Mouse (Mus musculus): ENCODE results near the gene Usf3.

The Usf3 gene

DNA sequence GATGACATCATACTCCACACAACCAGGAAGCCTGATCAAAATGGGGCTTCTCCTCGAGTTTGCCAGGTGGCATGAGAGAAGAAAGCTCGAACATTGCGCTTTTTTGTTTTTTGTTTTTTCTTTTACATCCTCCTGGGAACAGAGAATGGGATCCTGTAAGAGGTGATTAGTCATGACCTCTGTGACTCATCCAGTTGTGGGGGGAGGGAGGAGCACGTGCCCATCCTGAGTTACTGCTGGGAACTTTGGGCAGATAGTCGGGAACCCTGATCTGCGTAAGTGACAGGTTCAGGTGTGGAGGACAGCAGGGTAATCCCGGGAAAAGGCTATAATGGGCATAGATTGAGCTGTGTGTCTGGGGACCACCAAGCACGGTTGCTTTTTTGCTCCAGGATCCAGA is 67.4 kb downstream of the Usf3 start:
- no peak for DNase-seq

GRCm38 (mm10) chr16:44242633-44243032 is 69.6 kb downstream of the Usf3 start:
- DNase-seq: peak; percentile 83

- DNase-seq: no peak
Observed at GRCm38 (mm10) chr16:44243323-44243722, 70.3 kb downstream of the Usf3 start.

DNA sequence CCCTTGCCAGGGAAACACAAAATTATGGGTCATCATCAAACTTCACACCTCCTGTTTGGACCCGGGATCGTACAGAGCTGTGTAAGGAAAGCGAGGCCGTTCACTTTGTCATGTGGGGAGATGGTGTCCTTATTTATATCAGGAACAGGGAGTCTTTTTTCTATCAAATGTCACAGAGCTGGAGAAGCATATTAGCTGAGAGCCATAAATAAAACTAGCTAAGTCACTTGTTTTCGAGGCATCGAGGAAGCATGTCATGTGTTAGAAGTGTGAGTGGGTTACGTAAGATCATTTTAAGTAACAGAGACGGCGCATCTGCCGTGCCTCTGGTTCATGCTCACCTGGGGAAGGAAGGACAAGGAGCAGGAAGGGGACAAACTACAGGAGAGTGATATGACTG is 76.9 kb downstream of the Usf3 start:
- no peak for DNase-seq

GRCm38 (mm10) chr16:44252735-44253134 is 79.7 kb downstream of the Usf3 start:
- DNase-seq: no peak

DNA sequence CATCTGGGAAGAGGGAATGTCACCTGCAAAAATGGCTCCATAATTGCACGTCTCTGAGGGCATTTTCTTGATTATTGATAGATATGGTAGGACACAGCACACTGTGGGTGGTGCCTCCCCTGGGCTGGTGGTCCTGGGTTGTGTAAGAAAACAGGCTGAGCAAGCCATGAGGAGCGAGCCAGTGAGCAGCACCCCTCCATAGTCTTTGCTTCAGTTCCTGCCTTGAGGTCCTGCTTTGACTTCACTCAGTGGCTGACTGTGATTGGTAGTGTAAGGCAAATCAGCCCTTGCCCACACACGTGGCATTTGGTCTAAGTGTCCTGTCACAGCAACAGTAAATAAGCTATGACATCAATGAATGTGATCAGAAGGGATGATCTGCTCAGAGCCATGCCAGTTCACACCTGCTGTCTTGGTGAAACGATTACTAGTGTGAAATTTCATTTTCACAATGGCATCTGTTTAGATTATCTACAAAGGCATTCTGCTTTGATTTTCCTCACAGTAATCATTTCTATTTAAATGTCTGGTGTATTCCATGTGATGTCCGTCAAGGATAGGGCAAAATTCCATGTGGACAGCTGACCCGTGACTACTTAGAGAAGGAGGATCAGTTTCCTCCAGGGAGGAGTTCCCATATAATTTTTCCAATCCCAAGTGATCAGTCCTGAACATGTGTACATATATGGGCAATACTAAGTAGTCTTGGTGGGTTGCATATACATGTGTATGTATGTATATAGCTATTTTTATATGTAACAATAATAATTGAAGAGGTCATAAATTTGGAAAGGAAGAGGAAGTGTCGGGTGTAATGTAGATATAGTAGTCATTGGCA is 81.0 kb downstream of the Usf3 start:
- DNase-seq: peak; percentile 53

DNA sequence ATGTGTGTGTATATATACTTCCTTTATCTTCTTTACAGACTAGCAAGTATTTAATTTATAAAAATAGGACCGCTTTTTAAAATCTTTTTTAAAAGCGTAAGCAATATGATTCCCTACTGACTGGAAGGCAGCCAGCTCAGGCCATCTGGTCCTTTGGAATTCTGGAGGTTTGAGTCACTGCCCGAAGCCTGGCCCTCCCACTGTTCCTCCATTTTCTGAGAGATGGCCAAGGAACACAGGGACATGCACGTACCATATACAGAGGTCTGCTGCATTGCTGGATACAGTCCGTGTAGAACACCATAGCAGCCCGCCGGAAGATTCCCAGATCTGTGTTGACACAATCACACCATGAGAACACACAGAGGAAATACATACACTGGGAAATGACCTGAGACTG is 81.7 kb downstream of the Usf3 start:
- peak; percentile 93 for DNase-seq

DNA sequence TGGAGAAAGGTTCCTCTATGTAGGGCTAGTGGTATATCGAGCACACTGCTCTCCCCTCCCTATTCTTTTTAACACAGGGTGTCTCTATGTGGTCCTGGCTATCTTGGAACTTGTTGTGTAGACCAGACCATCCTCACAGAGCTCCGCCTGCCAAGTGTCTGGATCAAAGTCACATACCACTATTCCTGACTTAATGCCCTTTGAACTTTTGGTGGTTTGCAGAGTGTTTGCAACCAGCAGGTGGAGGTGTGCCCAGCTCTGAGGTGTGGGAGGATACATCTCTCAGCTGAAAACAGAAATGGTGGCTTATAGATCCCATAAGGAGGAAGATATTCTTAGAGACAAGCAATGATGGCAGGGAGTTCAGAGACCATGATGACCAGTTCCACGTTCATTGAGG is 84.4 kb downstream of the Usf3 start:
- no peak for DNase-seq

GRCm38 (mm10) chr16:44264916-44265315 is 91.9 kb downstream of the Usf3 start:
- no peak for DNase-seq

DNA sequence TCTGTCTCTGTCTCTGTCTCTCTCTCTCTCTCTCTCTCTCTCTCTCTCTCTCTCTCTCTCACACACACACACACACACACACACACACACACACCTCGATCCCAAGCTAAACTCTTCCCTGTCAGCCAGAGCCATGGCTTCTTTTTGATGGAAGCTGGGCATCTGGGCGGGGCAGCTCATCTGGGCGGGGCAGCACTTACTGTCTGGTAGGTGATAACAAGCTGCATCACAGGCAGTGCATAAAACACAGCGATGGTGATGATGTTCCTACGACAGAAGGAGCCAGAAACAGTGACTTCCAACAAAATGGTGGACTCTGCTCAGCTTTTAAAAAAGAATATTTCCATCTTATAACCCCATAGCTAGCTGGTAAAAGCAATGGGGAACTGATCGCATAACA is 92.5 kb downstream of the Usf3 start:
- no peak for DNase-seq

DNA sequence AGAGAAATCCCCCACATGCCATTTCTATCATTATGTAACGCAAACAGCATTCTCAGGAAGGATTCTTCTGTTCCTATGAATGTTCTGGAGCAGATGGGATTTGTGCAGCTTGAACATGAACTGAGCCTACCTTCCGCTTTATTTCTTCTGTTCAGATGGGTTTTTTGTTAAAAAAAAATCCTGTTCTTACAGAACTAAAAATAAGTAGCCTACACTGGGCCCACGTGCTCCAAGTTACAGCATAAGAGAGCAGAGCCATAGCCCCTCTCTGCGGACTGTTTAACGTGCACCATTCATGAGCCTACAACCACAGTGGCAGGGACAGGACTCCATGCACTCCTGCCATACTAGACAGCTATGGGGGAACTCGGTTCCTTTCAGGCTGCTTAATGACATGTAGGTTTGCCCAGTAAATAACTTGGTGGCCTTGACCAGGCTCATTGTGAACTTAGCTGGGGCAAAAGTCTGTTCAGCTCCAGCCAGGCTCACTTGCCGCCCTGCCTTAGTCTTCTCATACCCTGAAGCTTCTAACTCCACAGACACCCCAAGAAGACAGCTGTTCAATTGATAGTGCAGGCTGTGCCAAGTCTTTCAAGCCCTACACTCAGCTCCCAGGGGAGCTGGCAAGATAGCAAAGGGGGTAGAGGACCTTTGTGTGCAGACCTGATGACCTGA is 95.6 kb downstream of the Usf3 start:
- no peak for DNase-seq

GRCm38 (mm10) chr16:44269578-44269977 is 96.5 kb downstream of the Usf3 start:
- DNase-seq: no peak

- no peak for DNase-seq
Observed at GRCm38 (mm10) chr16:44270606-44271005, 97.6 kb downstream of the Usf3 start.

GRCm38 (mm10) chr16:44271371-44272038 is 98.5 kb downstream of the Usf3 start:
- DNase-seq: peak; percentile 80
